Mouse (Mus musculus): ENCODE results near the gene Fam13a. TPM values are rescaled to one million over a fixed set of nuclear protein-coding genes. Genes with fewer than 3 reads are reported as not detected.

The Fam13a gene
- polyA plus RNA-seq, 1 experiment from 2014 or later, result 5.8 TPM

GRCm38 (mm10) chr6:58934144-58934543 lies 90.2 kb downstream of the Fam13a start:
- peak; percentile 13 for DNase-seq (ENCODE audit: low spot score)

GRCm38 (mm10) chr6:58933189-58933913 lies 91.0 kb downstream of the Fam13a start:
- no peaks in the 10 kb centered on the region for H3K4me1 ChIP-seq (replicated peaks; ENCODE audit: control insufficient read depth, insufficient read depth, low read length)
- no peak overlapping the region for H3K4me2 ChIP-seq (replicated peaks; ENCODE audit: low read depth, low read length)
- no peaks in the 10 kb centered on the region for H3K27me3 ChIP-seq (ENCODE audit: control insufficient read depth, insufficient read depth, low read length)
- H3K36me3 ChIP-seq (ENCODE audit: control insufficient read depth, insufficient read depth, low read length), result no peaks in the 10 kb centered on the region
- H3K4me3 ChIP-seq (ENCODE audit: low read depth, low read length), result no peak overlapping the region
- WGBS, result 44% methylated on average over 6 of the region's 6 CpGs
- peak; percentile 78 for DNase-seq (ENCODE audit: low spot score)
- H3K9me3 ChIP-seq (ENCODE audit: control insufficient read depth, low read length), result no peaks in the 10 kb centered on the region
- no peak overlapping the region for H3K9ac ChIP-seq (ENCODE audit: low read depth, low read length)
- ATAC-seq (ENCODE audit: low FRiP score), result peak; percentile 91
- peak overlapping the region; percentile 24; the same call in 1 of the 2 replicates for H3K27ac ChIP-seq (ENCODE audit: low read depth, low read length)

More at GRCm38 (mm10) chr6:58934144-58934543, 90.2 kb downstream of the Fam13a start:
- H3K27me3 ChIP-seq (ENCODE audit: control insufficient read depth, insufficient read depth, low read length), result no peaks in the 10 kb centered on the region
- peak overlapping the region; percentile 8 for H3K27ac ChIP-seq (ENCODE audit: low read depth, low read length)
- peak; percentile 46; the same call in 1 of the 2 replicates for ATAC-seq (ENCODE audit: low FRiP score)
- H3K36me3 ChIP-seq (ENCODE audit: control insufficient read depth, insufficient read depth, low read length), result no peaks in the 10 kb centered on the region
- 34% methylated on average over 4 of the region's 4 CpGs for WGBS
- no peak overlapping the region for H3K4me2 ChIP-seq (replicated peaks; ENCODE audit: low read depth, low read length)
- H3K9me3 ChIP-seq (ENCODE audit: control insufficient read depth, low read length), result no peaks in the 10 kb centered on the region
- no peaks in the 10 kb centered on the region for H3K4me1 ChIP-seq (replicated peaks; ENCODE audit: control insufficient read depth, insufficient read depth, low read length)
- H3K4me3 ChIP-seq (ENCODE audit: low read depth, low read length), result no peak overlapping the region
- no peak overlapping the region for H3K9ac ChIP-seq (ENCODE audit: low read depth, low read length)

GRCm38 (mm10) chr6:58932515-58933188 lies 91.7 kb downstream of the Fam13a start:
- Histone ChIP-seq H3K4me3 (ENCODE audit: low read depth, low read length) (no peak overlapping the region), H3K27ac (ENCODE audit: low read depth, low read length) (peak overlapping the region; percentile 24), H3K27me3 (ENCODE audit: control insufficient read depth, insufficient read depth, low read length) (no peaks in the 10 kb centered on the region), H3K36me3 (ENCODE audit: control insufficient read depth, insufficient read depth, low read length) (no peaks in the 10 kb centered on the region), H3K4me1 (replicated peaks; ENCODE audit: control insufficient read depth, insufficient read depth, low read length) (no peaks in the 10 kb centered on the region), H3K9ac (ENCODE audit: low read depth, low read length) (no peak overlapping the region), H3K9me3 (ENCODE audit: control insufficient read depth, low read length) (no peaks in the 10 kb centered on the region), H3K4me2 (replicated peaks; ENCODE audit: low read depth, low read length) (no peak overlapping the region)
- WGBS, result 82% methylated on average over 12 of the region's 12 CpGs
- peak; percentile 45; the same call in 1 of the 2 replicates for ATAC-seq (ENCODE audit: low FRiP score)
- DNase-seq (ENCODE audit: low spot score), result peak; percentile 3

- Histone ChIP-seq H3K4me3 (ENCODE audit: low read depth, low read length) (no peak overlapping the region), H3K27ac (ENCODE audit: low read depth, low read length) (no peak overlapping the region), H3K9me3 (ENCODE audit: control insufficient read depth, low read length) (no peaks in the 10 kb centered on the region), H3K4me1 (replicated peaks; ENCODE audit: control insufficient read depth, insufficient read depth, low read length) (no peaks in the 10 kb centered on the region), H3K4me2 (replicated peaks; ENCODE audit: low read depth, low read length) (no peak overlapping the region), H3K9ac (ENCODE audit: low read depth, low read length) (no peak overlapping the region), H3K27me3 (ENCODE audit: control insufficient read depth, insufficient read depth, low read length) (no peaks in the 10 kb centered on the region), H3K36me3 (ENCODE audit: control insufficient read depth, insufficient read depth, low read length) (no peaks in the 10 kb centered on the region)
- DNase-seq (ENCODE audit: low spot score), result no peak
- no peak for ATAC-seq (ENCODE audit: low FRiP score)
- WGBS, result 68% methylated on average over 4 of the region's 4 CpGs
These were observed 93.2 kb downstream of the Fam13a start for GRCm38 (mm10) chr6:58931149-58931548.

- H3K4me2 ChIP-seq (replicated peaks; ENCODE audit: low read depth, low read length), result no peak overlapping the region
- ATAC-seq (ENCODE audit: low FRiP score), result no peak
- no peaks in the 10 kb centered on the region for H3K4me1 ChIP-seq (replicated peaks; ENCODE audit: control insufficient read depth, insufficient read depth, low read length)
- no peaks in the 10 kb centered on the region for H3K36me3 ChIP-seq (ENCODE audit: control insufficient read depth, insufficient read depth, low read length)
- no peak overlapping the region for H3K4me3 ChIP-seq (ENCODE audit: low read depth, low read length)
- 90% methylated on average over 9 of the region's 9 CpGs for WGBS
- H3K9me3 ChIP-seq (ENCODE audit: control insufficient read depth, low read length), result no peaks in the 10 kb centered on the region
- no peak for DNase-seq (ENCODE audit: low spot score)
- H3K27me3 ChIP-seq (ENCODE audit: control insufficient read depth, insufficient read depth, low read length), result no peaks in the 10 kb centered on the region
- H3K9ac ChIP-seq (ENCODE audit: low read depth, low read length), result no peak overlapping the region
- no peak overlapping the region for H3K27ac ChIP-seq (ENCODE audit: low read depth, low read length)
These were observed 94.4 kb downstream of the Fam13a start for GRCm38 (mm10) chr6:58929911-58930431.

- ATAC-seq (ENCODE audit: low FRiP score), result no peak
- Histone ChIP-seq H3K4me2 (replicated peaks; ENCODE audit: low read depth, low read length) (no peak overlapping the region), H3K4me3 (ENCODE audit: low read depth, low read length) (no peak overlapping the region), H3K9me3 (ENCODE audit: control insufficient read depth, low read length) (no peaks in the 10 kb centered on the region), H3K27ac (ENCODE audit: low read depth, low read length) (no peak overlapping the region), H3K36me3 (ENCODE audit: control insufficient read depth, insufficient read depth, low read length) (no peaks in the 10 kb centered on the region), H3K9ac (ENCODE audit: low read depth, low read length) (no peak overlapping the region), H3K27me3 (ENCODE audit: control insufficient read depth, insufficient read depth, low read length) (no peaks in the 10 kb centered on the region), H3K4me1 (replicated peaks; ENCODE audit: control insufficient read depth, insufficient read depth, low read length) (no peaks in the 10 kb centered on the region)
- no peak for DNase-seq (ENCODE audit: low spot score)
- 87% methylated on average over 2 of the region's 2 CpGs for WGBS
These were observed 96.5 kb downstream of the Fam13a start for GRCm38 (mm10) chr6:58927881-58928280.

- no peaks in the 10 kb centered on the region for H3K36me3 ChIP-seq (ENCODE audit: control insufficient read depth, insufficient read depth, low read length)
- no peak overlapping the region for H3K4me3 ChIP-seq (ENCODE audit: low read depth, low read length)
- no peak overlapping the region for H3K27ac ChIP-seq (ENCODE audit: low read depth, low read length)
- H3K4me1 ChIP-seq (replicated peaks; ENCODE audit: control insufficient read depth, insufficient read depth, low read length), result no peaks in the 10 kb centered on the region
- no peak for ATAC-seq (ENCODE audit: low FRiP score)
- no peaks in the 10 kb centered on the region for H3K9me3 ChIP-seq (ENCODE audit: control insufficient read depth, low read length)
- no peak overlapping the region for H3K9ac ChIP-seq (ENCODE audit: low read depth, low read length)
- H3K4me2 ChIP-seq (replicated peaks; ENCODE audit: low read depth, low read length), result no peak overlapping the region
- H3K27me3 ChIP-seq (ENCODE audit: control insufficient read depth, insufficient read depth, low read length), result no peaks in the 10 kb centered on the region
- DNase-seq (ENCODE audit: low spot score), result no peak
- 91% methylated on average over 5 of the region's 5 CpGs for WGBS
These were observed 101.8 kb downstream of the Fam13a start for GRCm38 (mm10) chr6:58922511-58922910.

- Histone ChIP-seq H3K36me3 (ENCODE audit: control insufficient read depth, insufficient read depth, low read length) (no peaks in the 10 kb centered on the region), H3K4me2 (replicated peaks; ENCODE audit: low read depth, low read length) (no peak overlapping the region), H3K27me3 (ENCODE audit: control insufficient read depth, insufficient read depth, low read length) (no peaks in the 10 kb centered on the region), H3K4me3 (ENCODE audit: low read depth, low read length) (no peak overlapping the region), H3K27ac (ENCODE audit: low read depth, low read length) (no peak overlapping the region), H3K9me3 (ENCODE audit: control insufficient read depth, low read length) (no peaks in the 10 kb centered on the region), H3K4me1 (replicated peaks; ENCODE audit: control insufficient read depth, insufficient read depth, low read length) (no peaks in the 10 kb centered on the region), H3K9ac (ENCODE audit: low read depth, low read length) (no peak overlapping the region)
- DNase-seq (ENCODE audit: low spot score) (peak; percentile 12), ATAC-seq (ENCODE audit: low FRiP score) (0 out of 2 replicates have a peak, but pooled peaks have one; percentile 57)
- WGBS, result 48% methylated on average over 3 of the region's 3 CpGs
These were observed 102.7 kb downstream of the Fam13a start for GRCm38 (mm10) chr6:58921623-58922022.

Measured in hindbrain, embryonic 11.5 days (tissue).